Mouse (Mus musculus): Measurements from ENCODE around the gene Sox10. TPM values are rescaled to one million over a fixed set of nuclear protein-coding genes. Genes with fewer than 3 reads are reported as not detected.

The Sox10 gene
- total RNA-seq, 2 experiments from 2014 or later, result 29.2 to 29.8 TPM

- DNase-seq (ENCODE audit: low spot score in 2 of 2), result no peak
- intact Hi-C loops (cut with DNase I), result no loop called here
Measured at GRCm38 (mm10) chr15:79162822-79163221, 2.2 kb downstream of the Sox10 start.

- intact Hi-C loops (cut with DNase I), result no loop called here
- DNase-seq (ENCODE audit: low spot score in 2 of 2), result no peak
Measured at GRCm38 (mm10) chr15:79162301-79162700, 2.7 kb downstream of the Sox10 start.

- intact Hi-C loops (cut with DNase I), result no loop called here
- no peak for DNase-seq (ENCODE audit: low spot score in 2 of 2)
Measured at GRCm38 (mm10) chr15:79155572-79155971, 9.5 kb downstream of the Sox10 start.

GRCm38 (mm10) chr15:79152709-79153108, 12.3 kb downstream of the Sox10 start:
- DNase-seq (ENCODE audit: low spot score in 2 of 2), result no peak
- intact Hi-C loops (cut with DNase I), result no loop called here

GRCm38 (mm10) chr15:79151881-79152280, 13.2 kb downstream of the Sox10 start:
- intact Hi-C loops (cut with DNase I), result no loop called here
- DNase-seq (ENCODE audit: low spot score in 2 of 2), result no peak

GRCm38 (mm10) chr15:79148533-79148932, 16.5 kb downstream of the Sox10 start:
- DNase-seq (ENCODE audit: low spot score in 2 of 2), result peak; percentile 64 to 69
- intact Hi-C loops (cut with DNase I), result no loop called here

- intact Hi-C loops (cut with DNase I), result no loop called here
- DNase-seq (ENCODE audit: low spot score in 2 of 2), result no peak
Measured at GRCm38 (mm10) chr15:79145522-79145921, 19.5 kb downstream of the Sox10 start.

- DNase-seq (ENCODE audit: low spot score in 2 of 2), result no peak
- intact Hi-C loops (cut with DNase I), result loop anchor here (5.0 kb wide), 1 partner anchor 67 kb away; the partner anchor contains the start of gene Eif3l
Measured at GRCm38 (mm10) chr15:79144021-79144420, 21.0 kb downstream of the Sox10 start.

- intact Hi-C loops (cut with DNase I), result loop anchor here (5.0 kb wide), 1 partner anchor 66 kb away; the partner anchor contains the start of gene Eif3l
- DNase-seq (ENCODE audit: low spot score in 2 of 2), result no peak
Measured at GRCm38 (mm10) chr15:79143316-79143715, 21.7 kb downstream of the Sox10 start.

GRCm38 (mm10) chr15:79141566-79141917, 23.5 kb downstream of the Sox10 start:
- no peak for DNase-seq (ENCODE audit: low spot score in 2 of 2)
- intact Hi-C loops (cut with DNase I), result loop anchor here (5.0 kb wide), 1 partner anchor 64 kb away; the partner anchor contains the start of gene Eif3l

- intact Hi-C loops (cut with DNase I), result loop anchor here (5.0 kb wide), 1 partner anchor 64 kb away; the partner anchor contains the start of gene Eif3l
- DNase-seq (ENCODE audit: low spot score in 2 of 2), result peak; percentile 96
Measured at GRCm38 (mm10) chr15:79140866-79141565, 24.0 kb downstream of the Sox10 start, which contains the start of the genes Polr2f and 1700088E04Rik. Gene Polr2f (plus strand): TSS chr15:79141009. Gene 1700088E04Rik (minus strand): TSS chr15:79141253.

- intact Hi-C loops (cut with DNase I), result loop anchor here (5.0 kb wide), 1 partner anchor 62 kb away; the partner anchor contains the start of gene Eif3l
Measured at GRCm38 (mm10) chr15:79139640-79140039, 25.4 kb downstream of the Sox10 start.

GRCm38 (mm10) chr15:79135783-79136575, 29.1 kb downstream of the Sox10 start:
- no peak for DNase-seq (ENCODE audit: low spot score in 2 of 2)
- intact Hi-C loops (cut with DNase I), result no loop called here

More at GRCm38 (mm10) chr15:79139640-79140039, 25.4 kb downstream of the Sox10 start:
- DNase-seq (ENCODE audit: low spot score in 2 of 2), result no peak

- intact Hi-C loops (cut with DNase I), result no loop called here
- no peak for DNase-seq (ENCODE audit: low spot score in 2 of 2)
Measured at GRCm38 (mm10) chr15:79135332-79135731, 29.7 kb downstream of the Sox10 start.

GRCm38 (mm10) chr15:79134496-79135270, 30.4 kb downstream of the Sox10 start:
- no peak for DNase-seq (ENCODE audit: low spot score in 2 of 2)
- intact Hi-C loops (cut with DNase I), result loop anchor here (5.0 kb wide), 1 partner anchor 37 kb away; no protein-coding TSS in a partner anchor

GRCm38 (mm10) chr15:79133191-79133661, 31.8 kb downstream of the Sox10 start:
- DNase-seq (ENCODE audit: low spot score in 2 of 2), result no peak
- intact Hi-C loops (cut with DNase I), result loop anchor here (5.0 kb wide), 1 partner anchor 36 kb away; no protein-coding TSS in a partner anchor

GRCm38 (mm10) chr15:79131442-79131841, 33.6 kb downstream of the Sox10 start:
- intact Hi-C loops (cut with DNase I), result loop anchor here (5.0 kb wide), 1 partner anchor 34 kb away; no protein-coding TSS in a partner anchor
- DNase-seq (ENCODE audit: low spot score in 2 of 2), result peak in 1 of 2 experiments; percentile 33

GRCm38 (mm10) chr15:79130782-79131181, 34.3 kb downstream of the Sox10 start:
- intact Hi-C loops (cut with DNase I), result loop anchor here (5.0 kb wide), 1 partner anchor 33 kb away; no protein-coding TSS in a partner anchor
- no peak for DNase-seq (ENCODE audit: low spot score in 2 of 2)

GRCm38 (mm10) chr15:79129311-79129710, 35.7 kb downstream of the Sox10 start:
- DNase-seq (ENCODE audit: low spot score in 2 of 2), result no peak
- intact Hi-C loops (cut with DNase I), result no loop called here

All from left cerebral cortex, postnatal 36 days (tissue).